Mouse (Mus musculus): ENCODE measurements at regions not wholly inside any gene's neighbourhood (a gene's known extent, or its start where the extent isn't known, plus 50 kb on each side); places are given as distances from the start of the nearest gene placed in this dataset.

DNA sequence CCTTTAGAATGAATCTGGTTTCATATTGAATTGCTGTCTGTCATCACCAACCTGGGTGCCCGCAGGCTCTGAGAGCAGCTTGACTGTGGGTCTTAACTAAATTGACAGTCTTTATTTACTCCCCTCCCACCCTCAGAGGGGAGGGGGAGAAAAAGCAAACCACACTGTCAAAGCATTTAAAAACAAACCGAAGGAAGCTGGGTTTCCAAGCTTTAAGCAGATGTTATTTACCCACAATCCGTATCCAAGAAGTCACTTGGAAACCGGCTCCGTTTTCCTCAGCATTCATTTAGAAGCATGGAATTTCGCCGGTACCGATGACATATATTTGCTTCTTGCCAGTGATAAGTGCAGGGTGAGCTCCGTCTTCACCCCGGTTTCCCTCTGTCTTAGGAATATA lies 206.4 kb upstream of the Spdye4c start:
- no peak for DNase-seq (ENCODE audit: low read depth in 3 of 3, low spot score in 3 of 3)
- ATAC-seq (ENCODE audit: insufficient read depth) = no peak
- Histone ChIP-seq H3K36me3 (replicated peaks; ENCODE audit: control insufficient read depth, insufficient read depth, low read depth) (no peaks in the 10 kb centered on the region), H3K9me3 (ENCODE audit: control insufficient read depth, low read length) (no peaks in the 10 kb centered on the region), H3K4me1 (replicated peaks; ENCODE audit: control insufficient read depth in 2 of 2, insufficient read depth in 2 of 2, low read length in 1 of 2) (no peaks in the 10 kb centered on the region), H3K4me2 (ENCODE audit: low read depth) (no peak overlapping the region), H3K9ac (replicated peaks) (no peak overlapping the region), H3K27me3 (ENCODE audit: control insufficient read depth, insufficient read depth, low read length) (no peaks in the 10 kb centered on the region), H3K27ac (no peak overlapping the region), H3K4me3 (ENCODE audit: insufficient read depth in 1 of 2, low read depth in 2 of 2, low read length in 2 of 2) (no peak overlapping the region)
- WGBS (ENCODE audit: insufficient replicate concordance) = 67% methylated on average over 10 of the region's 10 CpGs
- TF ChIP-seq CTCF (IDR thresholded peaks at IDR 0.05; ENCODE audit: low read depth) = no peak
- no peak for TF ChIP-seq EP300 (IDR thresholded peaks at IDR 0.05; ENCODE audit: low read depth)

DNA sequence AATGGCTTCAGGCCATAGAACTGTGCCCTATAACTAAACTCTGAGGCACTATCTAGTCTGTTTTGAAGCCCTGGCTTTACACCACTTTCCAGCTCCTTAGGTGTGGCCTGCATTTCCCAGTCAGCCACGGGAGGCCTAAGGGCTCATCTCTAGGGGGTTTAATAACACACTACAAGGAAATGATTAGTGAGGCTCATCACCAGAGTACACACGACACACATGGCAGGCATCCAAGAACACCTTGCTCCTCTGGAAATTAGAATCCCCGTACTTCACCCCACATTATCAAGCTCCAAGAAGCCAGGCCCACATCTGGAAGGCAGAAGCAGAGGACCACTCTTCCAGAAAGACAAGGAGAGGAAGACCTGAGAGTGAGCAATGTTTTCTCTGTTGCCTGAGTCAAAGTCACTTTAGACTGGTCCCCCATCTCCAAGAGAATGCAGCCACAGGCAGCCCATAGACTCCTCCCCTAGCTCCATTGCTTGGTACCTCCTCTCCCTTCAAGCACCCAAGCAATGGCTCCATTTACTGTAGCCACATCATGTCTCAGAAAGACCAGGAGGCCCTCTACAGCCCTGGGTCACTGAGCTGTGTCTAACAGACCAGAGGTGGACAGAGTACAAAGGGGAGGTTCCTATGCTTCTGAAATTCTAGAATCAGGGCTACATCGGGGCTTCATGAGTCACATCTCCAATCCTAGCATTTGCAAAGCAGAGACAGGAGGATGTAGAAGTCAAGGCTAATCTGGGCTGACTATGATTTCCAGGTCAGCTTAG lies 204.0 kb upstream of the Spdye4c start:
- Histone ChIP-seq H3K9ac (replicated peaks) (no peak overlapping the region), H3K4me2 (ENCODE audit: low read depth) (no peak overlapping the region), H3K4me1 (replicated peaks; ENCODE audit: control insufficient read depth in 2 of 2, insufficient read depth in 2 of 2, low read length in 1 of 2) (0 out of 4 replicates have a peak, but pooled peaks cover 0 to 3% of the 10 kb centered on the region in 2 experiments), H3K27me3 (ENCODE audit: control insufficient read depth, insufficient read depth, low read length) (no peaks in the 10 kb centered on the region; the same call in 1 of the 2 replicates), H3K27ac (no peak overlapping the region), H3K36me3 (replicated peaks; ENCODE audit: control insufficient read depth, insufficient read depth, low read depth) (no peaks in the 10 kb centered on the region), H3K4me3 (ENCODE audit: insufficient read depth in 1 of 2, low read depth in 2 of 2, low read length in 2 of 2) (no peak overlapping the region), H3K9me3 (ENCODE audit: control insufficient read depth, low read length) (no peaks in the 10 kb centered on the region)
- 63% methylated on average over 4 of the region's 4 CpGs for WGBS (ENCODE audit: insufficient replicate concordance)
- TF ChIP-seq CTCF (IDR thresholded peaks at IDR 0.05; ENCODE audit: low read depth) = no peak
- TF ChIP-seq EP300 (IDR thresholded peaks at IDR 0.05; ENCODE audit: low read depth) = no peak
- ATAC-seq (ENCODE audit: insufficient read depth) = no peak
- no peak for DNase-seq (ENCODE audit: low read depth in 3 of 3, low spot score in 3 of 3)

DNA sequence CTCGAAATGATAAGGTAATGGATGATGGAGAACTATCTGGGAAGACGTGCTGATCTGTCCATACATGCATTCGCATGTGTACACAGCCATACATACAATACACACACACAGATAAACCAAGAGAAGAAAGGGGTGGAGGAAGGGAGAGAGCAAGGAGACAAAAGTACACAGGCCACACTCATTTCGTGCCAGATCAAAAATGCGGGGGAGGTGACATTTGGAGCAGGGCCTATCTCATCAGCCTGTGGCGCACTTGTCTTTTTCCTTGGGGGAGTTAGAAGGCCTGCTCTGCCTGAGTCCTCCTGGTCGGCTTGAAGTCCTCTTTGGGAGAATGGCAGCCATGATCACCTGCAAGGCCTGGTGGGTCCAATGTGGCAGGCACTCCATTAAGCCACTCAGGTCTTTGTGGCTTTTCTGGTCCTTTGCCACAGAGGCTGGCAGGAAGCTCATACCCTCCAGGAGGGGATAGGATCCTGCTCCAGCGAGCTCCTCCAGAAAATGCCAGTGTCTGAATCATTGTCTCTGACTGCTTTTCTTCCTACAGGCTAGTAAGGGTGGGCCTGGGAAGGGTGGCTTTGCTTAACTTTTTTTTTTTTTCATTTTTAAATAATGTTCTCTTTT lies 203.0 kb upstream of the Spdye4c start:
- TF ChIP-seq EP300 (IDR thresholded peaks at IDR 0.05; ENCODE audit: low read depth) = no peak
- TF ChIP-seq CTCF (IDR thresholded peaks at IDR 0.05; ENCODE audit: low read depth) = no peak
- no peaks in the 10 kb centered on the region for H3K36me3 ChIP-seq (replicated peaks; ENCODE audit: control insufficient read depth, insufficient read depth, low read depth)
- H3K27ac ChIP-seq = no peak overlapping the region
- ATAC-seq (ENCODE audit: insufficient read depth) = no peak
- H3K9me3 ChIP-seq (ENCODE audit: control insufficient read depth, low read length) = no peaks in the 10 kb centered on the region
- WGBS (ENCODE audit: insufficient replicate concordance) = 57% methylated on average over 8 of the region's 8 CpGs
- H3K4me1 ChIP-seq (replicated peaks; ENCODE audit: control insufficient read depth in 2 of 2, insufficient read depth in 2 of 2, low read length in 1 of 2) = peaks cover 0 to 3% of the 10 kb centered on the region in 2 experiments; a peak in 1 of 4 replicates
- no peak overlapping the region for H3K4me3 ChIP-seq (ENCODE audit: insufficient read depth in 1 of 2, low read depth in 2 of 2, low read length in 2 of 2)
- DNase-seq (ENCODE audit: low read depth in 3 of 3, low spot score in 3 of 3) = no peak
- H3K27me3 ChIP-seq (ENCODE audit: control insufficient read depth, insufficient read depth, low read length) = peaks cover 4% of the 10 kb centered on the region
- no peak overlapping the region for H3K4me2 ChIP-seq (ENCODE audit: low read depth)
- no peak overlapping the region for H3K9ac ChIP-seq (replicated peaks)

DNA sequence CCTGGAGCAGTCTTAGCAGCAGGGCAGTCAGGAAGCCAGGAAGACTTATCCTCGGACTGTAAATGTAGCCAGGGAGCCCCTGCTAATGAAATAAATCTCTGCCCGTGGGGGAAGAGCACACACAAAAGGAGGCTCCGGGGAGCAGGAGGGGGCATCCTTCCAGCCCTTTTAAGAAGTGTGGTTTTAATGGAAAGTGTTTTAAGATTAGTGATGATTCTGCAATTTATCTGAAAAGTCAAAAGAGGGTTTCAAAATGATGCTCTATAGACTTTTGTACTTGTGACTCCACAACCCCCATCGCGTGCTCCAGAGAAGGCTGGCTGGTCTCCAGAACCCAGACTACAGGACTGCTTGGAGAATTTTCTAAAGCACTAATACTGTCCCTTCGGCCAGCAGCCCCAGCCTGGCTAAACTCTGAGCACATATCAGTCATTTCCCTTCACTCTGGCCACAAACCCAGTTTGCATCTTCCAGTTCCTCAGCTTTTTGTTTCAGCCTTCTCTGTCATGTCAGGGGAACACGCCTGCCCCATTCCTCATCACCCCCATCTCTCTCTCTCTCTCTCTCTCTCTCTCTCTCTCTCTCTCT lies 202.0 kb upstream of the Spdye4c start:
- WGBS (ENCODE audit: insufficient replicate concordance) = 35% methylated on average over 7 of the region's 7 CpGs

DNA sequence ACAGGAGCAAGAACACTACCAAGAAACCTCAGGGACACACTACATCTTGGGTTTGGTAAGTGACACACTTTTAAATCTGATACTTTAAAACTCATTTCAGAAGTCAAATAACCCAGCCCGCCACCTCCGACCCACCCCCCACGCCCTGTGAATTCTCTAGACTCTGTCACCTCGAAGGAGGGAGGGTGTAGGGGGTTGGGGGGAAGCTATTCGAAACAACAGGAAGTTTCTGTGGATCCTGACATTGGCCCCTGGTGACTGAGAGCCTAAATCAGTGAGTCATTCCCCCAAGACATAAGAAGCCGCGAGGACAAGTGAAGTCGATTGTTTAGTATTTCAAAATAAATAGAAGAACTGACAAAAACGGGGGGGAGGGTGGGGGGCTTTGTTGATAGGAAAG lies 198.7 kb upstream of the Spdye4c start:
- ATAC-seq (ENCODE audit: insufficient read depth) = no peak
- no peak overlapping the region for H3K27ac ChIP-seq
- peaks cover 0 to 8% of the 10 kb centered on the region in 2 experiments; a peak in 2 of 4 replicates for H3K4me1 ChIP-seq (replicated peaks; ENCODE audit: control insufficient read depth in 2 of 2, insufficient read depth in 2 of 2, low read length in 1 of 2)
- H3K4me3 ChIP-seq (ENCODE audit: insufficient read depth in 1 of 2, low read depth in 2 of 2, low read length in 2 of 2) = no peak overlapping the region
- no peaks in the 10 kb centered on the region for H3K9me3 ChIP-seq (ENCODE audit: control insufficient read depth, low read length)
- WGBS (ENCODE audit: insufficient replicate concordance) = 8% methylated on average over 9 of the region's 9 CpGs
- no peak overlapping the region for H3K4me2 ChIP-seq (ENCODE audit: low read depth)
- H3K27me3 ChIP-seq (ENCODE audit: control insufficient read depth, insufficient read depth, low read length) = peaks cover 7% of the 10 kb centered on the region
- no peaks in the 10 kb centered on the region for H3K36me3 ChIP-seq (replicated peaks; ENCODE audit: control insufficient read depth, insufficient read depth, low read depth)
- no peak overlapping the region for H3K9ac ChIP-seq (replicated peaks)
- no peak for TF ChIP-seq CTCF (IDR thresholded peaks at IDR 0.05; ENCODE audit: low read depth)
- no peak for TF ChIP-seq EP300 (IDR thresholded peaks at IDR 0.05; ENCODE audit: low read depth)
- DNase-seq (ENCODE audit: low read depth in 3 of 3, low spot score in 3 of 3) = no peak

More for the DNA sequence above, 202.0 kb upstream of the Spdye4c start:
- DNase-seq (ENCODE audit: low read depth in 3 of 3, low spot score in 3 of 3) (no peak), ATAC-seq (ENCODE audit: insufficient read depth) (no peak)
- no peak overlapping the region for H3K4me3 ChIP-seq (ENCODE audit: insufficient read depth in 1 of 2, low read depth in 2 of 2, low read length in 2 of 2)
- H3K4me1 ChIP-seq (replicated peaks; ENCODE audit: control insufficient read depth in 2 of 2, insufficient read depth in 2 of 2, low read length in 1 of 2) = peaks cover 0 to 4% of the 10 kb centered on the region in 2 experiments; a peak in 1 of 4 replicates
- H3K27ac ChIP-seq = no peak overlapping the region
- no peak overlapping the region for H3K9ac ChIP-seq (replicated peaks)
- no peak for TF ChIP-seq CTCF (IDR thresholded peaks at IDR 0.05; ENCODE audit: low read depth)
- no peak for TF ChIP-seq EP300 (IDR thresholded peaks at IDR 0.05; ENCODE audit: low read depth)
- no peak overlapping the region for H3K4me2 ChIP-seq (ENCODE audit: low read depth)
- H3K36me3 ChIP-seq (replicated peaks; ENCODE audit: control insufficient read depth, insufficient read depth, low read depth) = no peaks in the 10 kb centered on the region
- H3K27me3 ChIP-seq (ENCODE audit: control insufficient read depth, insufficient read depth, low read length) = peaks cover 7% of the 10 kb centered on the region
- H3K9me3 ChIP-seq (ENCODE audit: control insufficient read depth, low read length) = no peaks in the 10 kb centered on the region

Measured in liver, embryonic 14.5 days (tissue).